Mouse (Mus musculus) bone marrow, adult 2 months (tissue): ENCODE measurements at regions not wholly inside any gene's neighbourhood (a gene's known extent, or its start where the extent isn't known, plus 50 kb on each side); places are given as distances from the start of the nearest gene placed in this dataset.

Experiments used
- CTCF ChIP-seq: fragments of 200-500 bp; IDR thresholded peaks from 2 replicates; pipeline ENCODE4 v1.5.1; 2011; ENCODE audit warnings: low read length, control low read depth; ENCODE audit not compliant: control insufficient read depth, insufficient read depth
- POLR2A ChIP-seq: fragments of 200-500 bp; IDR thresholded peaks from 2 replicates; pipeline ENCODE4 v1.6.1; 2011; ENCODE audit warnings: low read depth, mild to moderate bottlenecking, control low read depth, low read length, borderline replicate concordance; ENCODE audit not compliant: control insufficient read depth

DNA sequence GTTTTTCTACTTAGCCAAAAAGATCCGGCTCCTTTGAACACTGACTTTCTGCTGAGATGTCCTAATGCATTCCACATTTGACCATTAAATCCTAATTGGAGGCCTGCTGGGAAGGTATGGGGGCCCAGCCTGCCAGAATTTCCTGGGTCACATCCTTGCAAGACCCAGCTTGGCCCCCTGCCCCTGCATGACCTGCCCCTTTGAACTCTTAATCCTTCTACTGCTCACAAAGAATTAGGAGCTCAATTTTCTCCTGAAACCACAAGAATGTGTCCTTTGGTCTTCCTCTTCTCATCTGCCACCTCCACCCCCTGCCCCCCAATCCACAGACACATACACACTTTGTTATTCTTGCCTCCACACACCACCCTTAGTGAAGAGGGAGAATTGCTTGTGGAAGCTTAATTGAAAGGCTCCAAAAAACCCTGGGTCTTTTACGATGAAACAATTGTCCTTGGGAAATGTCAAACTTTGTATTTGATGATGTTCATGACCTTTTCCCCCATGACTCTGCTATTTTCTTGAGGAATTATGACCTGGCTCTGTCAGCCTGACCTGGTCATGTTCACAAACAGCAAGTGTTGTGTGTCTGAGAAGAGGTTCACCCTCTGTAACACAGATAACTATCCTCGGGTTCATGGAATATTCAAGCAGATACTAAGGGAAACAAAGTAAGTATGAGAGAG lies 792.3 kb downstream of the Gsdmc2 start:
- TF ChIP-seq POLR2A (no peak), CTCF (no peak)
